Mouse (Mus musculus): ENCODE measurements around the gene Abcf2. TPM values are rescaled to one million over a fixed set of nuclear protein-coding genes. Genes with fewer than 3 reads are reported as not detected.
A peak's percentile ranks its signal among the peaks of the same experiment; 100 is the strongest.

The Abcf2 gene
- 55.7 and 71.7 TPM in 2 replicates for polyA plus RNA-seq (2015; fragmentation: Nextera tagmentation; extraction: Ambion mirVana)

- peak within 1 kb of the TSS; percentile 84 for H3K4me2 ChIP-seq
- ATAC-seq (replicated peaks; ENCODE audit: insufficient number of reproducible peaks, insufficient read depth, low FRiP score, low read depth): peak; percentile 97
- no peaks in the 10 kb centered on the region for H3K9me3 ChIP-seq (replicated peaks)
- H3K36me3 ChIP-seq: peaks cover 30% of the 10 kb centered on the region
- H3K4me3 ChIP-seq: peak within 1 kb of the TSS; percentile 85
- no peaks in the 10 kb centered on the region for H3K27me3 ChIP-seq
- peak within 1 kb of the TSS; percentile 78 for H3K9ac ChIP-seq
- H3K27ac ChIP-seq: peak within 1 kb of the TSS; percentile 83
- WGBS: under 1% methylated on average over 48 of the region's 48 CpGs
- peaks cover 14% of the 10 kb centered on the region for H3K4me1 ChIP-seq (replicated peaks)
Measured at GRCm38 (mm10) chr5:24577183-24577929, at the start of gene Abcf2. Gene Abcf2 (minus strand): TSS chr5:24577467.

- no peak overlapping the region for H3K9ac ChIP-seq
- H3K4me2 ChIP-seq: peak overlapping the region; percentile 89
- H3K9me3 ChIP-seq (replicated peaks): no peaks in the 10 kb centered on the region
- no peaks in the 10 kb centered on the region for H3K36me3 ChIP-seq
- no peak for ATAC-seq (replicated peaks; ENCODE audit: insufficient number of reproducible peaks, insufficient read depth, low FRiP score, low read depth)
- peaks cover 17% of the 10 kb centered on the region for H3K4me1 ChIP-seq (replicated peaks)
- WGBS: 34% methylated on average over 4 of the region's 4 CpGs
- H3K4me3 ChIP-seq: peak overlapping the region; percentile 56
- H3K27ac ChIP-seq: no peak overlapping the region
- H3K27me3 ChIP-seq: peaks cover 47% of the 10 kb centered on the region
Measured at GRCm38 (mm10) chr5:24624822-24625120, 47.5 kb upstream of the Abcf2 start.

- ATAC-seq (replicated peaks; ENCODE audit: insufficient number of reproducible peaks, insufficient read depth, low FRiP score, low read depth): peak; percentile 68
- 4% methylated on average over 37 of the region's 37 CpGs for WGBS
- H3K36me3 ChIP-seq: no peaks in the 10 kb centered on the region
Measured at GRCm38 (mm10) chr5:24623986-24624821, 46.9 kb upstream of the Abcf2 start, which contains the start of gene Smarcd3. Gene Smarcd3 (minus strand): TSS chr5:24624411.

GRCm38 (mm10) chr5:24623041-24623985 is 46.0 kb upstream of the Abcf2 start:
- Histone ChIP-seq H3K27ac (no peak overlapping the region), H3K4me1 (replicated peaks) (peaks cover 17% of the 10 kb centered on the region), H3K27me3 (peaks cover 47% of the 10 kb centered on the region), H3K9ac (0 out of 2 replicates have a peak overlapping the region, but pooled peaks have one; percentile 62), H3K4me2 (peak overlapping the region; percentile 89), H3K9me3 (replicated peaks) (no peaks in the 10 kb centered on the region), H3K4me3 (peak overlapping the region; percentile 56; the same call in 1 of the 2 replicates), H3K36me3 (no peaks in the 10 kb centered on the region)
- no peak for ATAC-seq (replicated peaks; ENCODE audit: insufficient number of reproducible peaks, insufficient read depth, low FRiP score, low read depth)
- WGBS: 45% methylated on average over 8 of the region's 8 CpGs

More at GRCm38 (mm10) chr5:24623986-24624821, 46.9 kb upstream of the Abcf2 start, which contains the start of gene Smarcd3:
- Histone ChIP-seq H3K4me3 (peak within 1 kb of the TSS; percentile 56), H3K4me1 (replicated peaks) (peaks cover 17% of the 10 kb centered on the region), H3K9ac (peak within 1 kb of the TSS; percentile 62), H3K27me3 (peaks cover 47% of the 10 kb centered on the region), H3K27ac (no peak within 1 kb of the TSS), H3K4me2 (peak within 1 kb of the TSS; percentile 89), H3K9me3 (replicated peaks) (no peaks in the 10 kb centered on the region)

- no peak overlapping the region for H3K4me2 ChIP-seq
- peaks cover 47% of the 10 kb centered on the region for H3K27me3 ChIP-seq
- ATAC-seq (replicated peaks; ENCODE audit: insufficient number of reproducible peaks, insufficient read depth, low FRiP score, low read depth): no peak; the same call in 1 of the 2 replicates
- H3K4me1 ChIP-seq (replicated peaks): peaks cover 17% of the 10 kb centered on the region
- H3K27ac ChIP-seq: no peak overlapping the region
- H3K36me3 ChIP-seq: no peaks in the 10 kb centered on the region
- H3K9ac ChIP-seq: no peak overlapping the region
- no peak overlapping the region for H3K4me3 ChIP-seq
- WGBS: 61% methylated on average over 7 of the region's 7 CpGs
- H3K9me3 ChIP-seq (replicated peaks): no peaks in the 10 kb centered on the region
Measured at GRCm38 (mm10) chr5:24622386-24623040, 45.2 kb upstream of the Abcf2 start.

- Histone ChIP-seq H3K4me2 (no peak overlapping the region), H3K9ac (no peak overlapping the region), H3K9me3 (replicated peaks) (no peaks in the 10 kb centered on the region), H3K27me3 (peaks cover 42% of the 10 kb centered on the region), H3K4me1 (replicated peaks) (peaks cover 17% of the 10 kb centered on the region), H3K27ac (no peak overlapping the region), H3K36me3 (no peaks in the 10 kb centered on the region), H3K4me3 (no peak overlapping the region)
- ATAC-seq (replicated peaks; ENCODE audit: insufficient number of reproducible peaks, insufficient read depth, low FRiP score, low read depth): no peak
- 70% methylated on average over 8 of the region's 8 CpGs for WGBS
Measured at GRCm38 (mm10) chr5:24620626-24621025, 43.4 kb upstream of the Abcf2 start.

- no peaks in the 10 kb centered on the region for H3K36me3 ChIP-seq
- no peak overlapping the region for H3K9ac ChIP-seq
- H3K27me3 ChIP-seq: peaks cover 39% of the 10 kb centered on the region
- no peak overlapping the region for H3K4me3 ChIP-seq
- ATAC-seq (replicated peaks; ENCODE audit: insufficient number of reproducible peaks, insufficient read depth, low FRiP score, low read depth): no peak
- H3K9me3 ChIP-seq (replicated peaks): no peaks in the 10 kb centered on the region
- no peak overlapping the region for H3K27ac ChIP-seq
- WGBS: 45% methylated on average over 8 of the region's 8 CpGs
- peaks cover 17% of the 10 kb centered on the region for H3K4me1 ChIP-seq (replicated peaks)
- H3K4me2 ChIP-seq: no peak overlapping the region
Measured at GRCm38 (mm10) chr5:24620116-24620515, 42.8 kb upstream of the Abcf2 start.

- H3K27ac ChIP-seq: no peak overlapping the region
- H3K4me1 ChIP-seq (replicated peaks): peaks cover 6% of the 10 kb centered on the region
- ATAC-seq (replicated peaks; ENCODE audit: insufficient number of reproducible peaks, insufficient read depth, low FRiP score, low read depth): no peak
- no peak overlapping the region for H3K9ac ChIP-seq
- H3K36me3 ChIP-seq: no peaks in the 10 kb centered on the region
- no peak overlapping the region for H3K4me2 ChIP-seq
- H3K27me3 ChIP-seq: peaks cover 28% of the 10 kb centered on the region
- no peak overlapping the region for H3K4me3 ChIP-seq
- WGBS: 81% methylated on average over 3 of the region's 3 CpGs
- H3K9me3 ChIP-seq (replicated peaks): no peaks in the 10 kb centered on the region
Measured at GRCm38 (mm10) chr5:24618921-24619320, 41.7 kb upstream of the Abcf2 start.

- WGBS: 64% methylated on average over 6 of the region's 6 CpGs
- ATAC-seq (replicated peaks; ENCODE audit: insufficient number of reproducible peaks, insufficient read depth, low FRiP score, low read depth): no peak
Measured at GRCm38 (mm10) chr5:24615097-24615496, 37.8 kb upstream of the Abcf2 start.

GRCm38 (mm10) chr5:24612302-24612649 is 35.0 kb upstream of the Abcf2 start:
- no peaks in the 10 kb centered on the region for H3K9me3 ChIP-seq (replicated peaks)
- no peak overlapping the region for H3K4me2 ChIP-seq
- H3K4me1 ChIP-seq (replicated peaks): peaks cover 29% of the 10 kb centered on the region
- no peak overlapping the region for H3K4me3 ChIP-seq
- 68% methylated on average over 5 of the region's 5 CpGs for WGBS
- H3K36me3 ChIP-seq: no peaks in the 10 kb centered on the region
- no peak overlapping the region for H3K9ac ChIP-seq
- H3K27ac ChIP-seq: no peak overlapping the region
- no peak for ATAC-seq (replicated peaks; ENCODE audit: insufficient number of reproducible peaks, insufficient read depth, low FRiP score, low read depth)
- H3K27me3 ChIP-seq: no peaks in the 10 kb centered on the region

More at GRCm38 (mm10) chr5:24615097-24615496, 37.8 kb upstream of the Abcf2 start:
- peaks cover 16% of the 10 kb centered on the region for H3K4me1 ChIP-seq (replicated peaks)
- no peaks in the 10 kb centered on the region for H3K27me3 ChIP-seq
- H3K9ac ChIP-seq: no peak overlapping the region
- H3K4me3 ChIP-seq: no peak overlapping the region
- no peaks in the 10 kb centered on the region for H3K9me3 ChIP-seq (replicated peaks)
- no peak overlapping the region for H3K4me2 ChIP-seq
- H3K27ac ChIP-seq: no peak overlapping the region
- no peaks in the 10 kb centered on the region for H3K36me3 ChIP-seq
